Mouse (Mus musculus): ENCODE measurements around the gene Vipr2.

- no peak for TF ChIP-seq POLR2A (IDR thresholded peaks at IDR 0.05; ENCODE audit: insufficient read depth, low read depth, low read length)
- no peak for TF ChIP-seq CTCF (IDR thresholded peaks at IDR 0.05)
Measured at GRCm38 (mm10) chr12:116142464-116142863, 64.9 kb downstream of the Vipr2 start.

Data from heart, adult 2 months (tissue).